Mouse (Mus musculus): ENCODE measurements around the gene Mat2a.

- TF ChIP-seq CTCF (IDR thresholded peaks at IDR 0.05; ENCODE audit: borderline replicate concordance, insufficient read depth, low read depth, low read length): no peak
- TF ChIP-seq POLR2A (IDR thresholded peaks at IDR 0.05; ENCODE audit: borderline replicate concordance, insufficient read depth, low read length): no peak
Observed at GRCm38 (mm10) chr6:72410003-72410402, 29.4 kb downstream of the Mat2a start.
